Mouse (Mus musculus) gastrocnemius, postnatal 14 days (tissue): ENCODE data around the gene Oaf. TPM values are rescaled to one million over a fixed set of nuclear protein-coding genes. Genes with fewer than 3 reads are reported as not detected.

Source experiments
- DNase-seq: peaks from one replicate; pipeline ENCODE4 v3.0.0; 2021; ENCODE audit warnings: mixed read lengths
- intact Hi-C: fragments of 180-260 bp; cut with DNase I; formaldehyde crosslinking; loops from one replicate; pipeline ENCODE4 v1.15.1; 2025; ENCODE audit warnings: low total_unique reads
- long read RNA-seq, 2 experiments: library from polyadenylated mRNA; stranded (forward); transcript quantifications; one replicate each; pipeline ENCODE4 v2.0.0; 2021
- total RNA-seq, 2 experiments: library from RNA; stranded (reverse); gene quantifications; 2 replicates each; pipeline ENCODE4 v1.2.3; 2021

Oaf gene
- 10 to 100 TPM; 12.0 to 24.9 TPM for total RNA-seq
- long read RNA-seq, experiment 1, transcript Oaf-201 (4 exons, 2,526 nt), result major isoform, 34 of 35 reads
- long read RNA-seq, experiment 1, partial matches to known transcripts, result 0 of 35 reads
- long read RNA-seq, experiment 1, other reads (novel, unspliced or antisense), result 1 of 35 reads
- long read RNA-seq, experiment 2, transcript Oaf-201 (4 exons, 2,526 nt), result major isoform, 26 of 29 reads
- long read RNA-seq, experiment 2, partial matches to known transcripts, result 0 of 29 reads
- long read RNA-seq, experiment 2, other reads (novel, unspliced or antisense), result 3 of 29 reads

- DNase-seq, result peak; percentile 95
- intact Hi-C loops, result no loop called here
Measured at GRCm38 (mm10) chr9:43239712-43240593, at the start of gene Oaf. Gene Oaf, minus strand, starts transcription at chr9:43239911.

- intact Hi-C loops, result loop anchor here (2.0 to 10.0 kb wide), 2 partner anchors 144 to 292 kb away; no protein-coding TSS in a partner anchor
- DNase-seq, result peak; percentile 62
Measured at GRCm38 (mm10) chr9:43286870-43287269, 47.2 kb upstream of the Oaf start.

DNA sequence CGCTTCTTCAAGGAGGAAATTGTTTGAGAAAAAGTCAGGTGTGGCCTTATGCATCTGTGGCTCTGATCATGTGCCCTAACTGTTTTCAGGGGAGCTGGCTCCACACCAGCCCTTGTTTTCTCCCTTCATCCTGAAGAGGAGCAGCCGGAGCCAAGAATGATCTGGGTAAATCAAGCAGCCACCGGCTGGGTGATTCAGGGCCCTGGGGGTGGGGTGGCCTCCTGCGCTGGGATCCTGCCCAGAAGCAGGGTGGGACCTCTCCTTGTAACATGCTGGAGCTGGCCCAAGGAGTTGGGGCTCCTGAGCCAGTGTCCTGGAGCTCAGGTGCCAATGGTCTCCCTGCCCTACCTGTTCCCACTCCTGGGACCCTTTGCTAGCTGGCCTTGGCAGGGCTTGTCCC is 45.6 kb upstream of the Oaf start:
- intact Hi-C loops, result loop anchor here (2.0 to 10.0 kb wide), 2 partner anchors 64 to 290 kb away; no protein-coding TSS in a partner anchor
- no peak for DNase-seq

- intact Hi-C loops, result loop anchor here (2.0 to 10.0 kb wide), 2 partner anchors 63 to 289 kb away; no protein-coding TSS in a partner anchor
- peak; percentile 90 for DNase-seq
Measured at GRCm38 (mm10) chr9:43284284-43284683, 44.6 kb upstream of the Oaf start.

DNA sequence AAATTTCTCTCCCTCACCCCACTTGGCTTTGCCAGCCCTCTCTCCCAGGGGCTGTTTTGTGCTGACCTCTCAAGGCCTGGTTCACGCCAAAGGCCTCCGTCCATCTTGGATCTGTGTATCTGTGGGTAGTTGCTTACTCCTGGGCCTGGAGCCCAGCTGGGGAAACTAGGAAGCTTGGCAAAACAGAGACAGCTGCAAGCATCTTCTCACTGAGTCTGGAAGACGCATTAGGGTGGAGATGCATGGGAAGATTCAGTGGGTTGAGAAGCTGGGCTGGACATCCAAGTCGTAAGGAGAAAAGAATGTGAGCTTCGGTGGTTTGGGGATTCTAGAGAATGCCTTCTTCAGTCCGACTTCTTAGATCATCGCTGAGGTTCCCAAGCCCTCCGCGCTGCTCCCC is 34.0 kb upstream of the Oaf start:
- peak; percentile 58 for DNase-seq

DNA sequence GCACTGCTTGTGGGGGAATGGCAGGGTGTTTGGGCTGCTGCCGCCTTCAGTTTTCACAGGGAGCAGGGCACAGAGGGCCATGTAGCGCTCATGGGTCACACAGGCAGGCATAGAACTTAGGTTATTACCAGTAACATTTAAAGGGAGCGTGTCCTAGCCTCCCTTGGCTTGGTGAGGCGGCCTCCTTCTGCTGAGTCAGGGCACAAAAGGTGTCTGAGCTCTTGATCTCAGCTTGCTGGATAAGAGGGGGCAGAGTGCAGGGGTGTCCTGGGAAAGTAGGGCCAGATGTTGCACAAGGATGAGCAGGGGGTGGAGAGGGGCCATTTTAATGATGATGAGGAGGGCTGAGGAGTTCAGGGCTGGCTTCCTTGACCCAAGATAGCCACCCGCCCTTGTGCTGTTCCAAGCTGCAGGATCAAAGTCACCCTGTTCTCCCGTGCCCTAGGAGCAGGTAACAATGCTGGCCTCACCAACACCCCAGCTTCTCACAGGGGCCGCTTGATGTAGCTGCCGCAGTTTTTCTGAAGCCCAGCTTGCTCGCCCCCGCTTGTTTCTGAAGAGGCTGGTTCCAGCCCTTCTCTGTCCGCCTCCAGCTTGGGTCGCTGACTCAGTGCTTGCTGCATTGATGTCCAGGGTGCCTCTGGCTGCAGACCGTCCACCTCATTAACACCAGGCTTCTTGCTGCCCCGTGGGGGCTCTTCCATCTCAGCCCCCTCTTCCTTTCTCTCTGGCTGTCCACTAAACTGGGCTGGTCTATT is 32.2 kb upstream of the Oaf start:
- intact Hi-C loops, result no loop called here

More for the DNA sequence above, 34.0 kb upstream of the Oaf start:
- intact Hi-C loops, result no loop called here

DNA sequence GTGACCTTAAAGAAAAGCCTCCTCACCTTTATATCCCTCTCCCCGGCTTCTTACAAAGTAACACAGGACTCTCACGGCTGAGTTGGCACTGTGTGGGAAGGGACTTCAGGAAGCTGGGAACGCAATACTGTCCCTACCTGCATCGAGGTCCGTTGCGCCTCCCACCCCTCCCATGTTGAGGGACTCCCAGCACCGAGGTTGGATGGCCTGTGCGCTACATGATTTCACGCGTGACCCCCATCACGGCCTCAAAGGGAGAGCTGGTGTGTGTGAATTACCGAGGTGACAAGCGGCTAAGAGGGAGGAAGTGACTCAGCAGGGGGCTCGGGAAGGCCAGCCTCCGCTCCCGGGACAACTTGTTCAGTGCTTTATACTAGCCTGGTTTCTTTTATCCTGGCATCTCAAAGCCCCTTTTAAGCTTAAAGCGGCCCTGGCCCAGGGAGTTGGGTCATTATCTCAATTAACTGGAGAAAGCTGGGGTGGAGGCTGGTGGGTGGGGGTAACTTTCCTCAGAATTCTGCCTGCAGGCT is 31.1 kb upstream of the Oaf start:
- DNase-seq, result no peak
- intact Hi-C loops, result no loop called here

More for the DNA sequence above, 32.2 kb upstream of the Oaf start:
- no peak for DNase-seq

GRCm38 (mm10) chr9:43269166-43269565 is 29.5 kb upstream of the Oaf start:
- intact Hi-C loops, result no loop called here
- no peak for DNase-seq

GRCm38 (mm10) chr9:43267357-43267756 is 27.6 kb upstream of the Oaf start:
- intact Hi-C loops, result no loop called here
- DNase-seq, result no peak

DNA sequence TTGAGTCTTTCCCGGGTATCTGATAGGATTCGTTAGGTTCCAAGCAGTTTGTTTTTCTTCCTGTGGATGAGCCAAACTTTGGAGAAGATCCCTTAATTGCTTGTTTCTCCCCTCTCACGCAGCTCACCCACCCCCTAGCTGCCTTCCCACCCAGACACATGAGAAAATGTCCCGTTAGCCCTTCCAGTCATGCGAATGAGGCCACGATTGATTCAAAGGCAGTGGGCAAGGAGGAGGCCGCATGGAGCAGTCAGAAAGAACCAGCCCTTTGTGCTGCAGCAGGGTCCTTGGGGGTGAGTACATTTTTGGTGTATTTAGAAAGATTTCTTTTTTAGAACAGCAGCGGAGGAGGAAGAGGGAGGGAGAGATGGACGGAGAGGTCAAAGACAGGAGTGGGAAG is 25.5 kb upstream of the Oaf start:
- DNase-seq, result no peak
- intact Hi-C loops, result no loop called here

- intact Hi-C loops, result no loop called here
Measured at GRCm38 (mm10) chr9:43263946-43264451, 24.3 kb upstream of the Oaf start.

GRCm38 (mm10) chr9:43262811-43263550 is 23.3 kb upstream of the Oaf start:
- DNase-seq, result no peak
- intact Hi-C loops, result no loop called here

More at GRCm38 (mm10) chr9:43263946-43264451, 24.3 kb upstream of the Oaf start:
- peak; percentile 77 for DNase-seq

DNA sequence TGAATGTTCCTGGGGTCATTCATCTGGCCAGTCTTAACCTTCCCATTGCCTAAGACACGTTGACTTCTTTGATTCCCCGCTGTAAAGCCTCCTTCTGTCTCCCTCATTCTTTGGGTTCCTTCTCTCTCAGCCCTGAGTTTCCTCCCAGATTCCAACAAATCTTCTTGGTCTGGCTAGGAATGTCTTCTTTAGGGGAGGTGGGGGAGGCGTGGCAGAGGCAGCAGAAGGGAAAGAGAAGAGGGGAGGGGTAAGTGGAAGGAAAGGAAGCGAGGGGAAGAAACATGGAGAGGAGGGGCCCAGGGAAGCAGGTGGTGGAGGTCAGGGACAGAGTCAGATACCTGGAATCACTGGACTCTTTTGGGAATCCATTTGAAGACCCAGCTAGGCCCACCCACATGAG is 22.7 kb upstream of the Oaf start:
- DNase-seq, result no peak
- intact Hi-C loops, result no loop called here

GRCm38 (mm10) chr9:43261941-43262340 is 22.2 kb upstream of the Oaf start:
- DNase-seq, result no peak
- intact Hi-C loops, result no loop called here

GRCm38 (mm10) chr9:43261124-43261907 is 21.6 kb upstream of the Oaf start:
- intact Hi-C loops, result no loop called here

GRCm38 (mm10) chr9:43260661-43261060 is 20.9 kb upstream of the Oaf start:
- intact Hi-C loops, result no loop called here
- DNase-seq, result no peak

More at GRCm38 (mm10) chr9:43261124-43261907, 21.6 kb upstream of the Oaf start:
- DNase-seq, result no peak

DNA sequence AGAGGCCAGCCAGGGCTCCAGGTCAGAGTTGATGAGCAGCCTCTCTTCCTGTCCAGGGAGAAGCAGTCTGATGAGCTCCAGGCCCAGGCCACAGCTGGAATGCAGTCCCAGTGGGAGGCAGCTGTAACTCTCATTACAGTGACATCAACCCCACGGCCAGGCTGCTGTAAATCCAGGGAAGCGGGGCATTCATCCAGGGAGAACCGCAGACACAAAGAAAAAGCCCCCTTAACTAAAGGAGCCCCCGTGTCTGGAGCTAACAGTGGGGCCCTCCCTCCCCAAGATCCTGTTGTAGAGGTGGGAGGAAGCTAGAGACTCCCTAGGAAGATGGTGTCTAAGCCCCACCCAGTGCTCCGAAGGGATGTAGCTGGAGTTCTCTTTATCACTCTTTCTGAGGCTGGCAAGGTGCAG is 13.6 kb upstream of the Oaf start:
- intact Hi-C loops, result no loop called here

GRCm38 (mm10) chr9:43252790-43253189 is 13.1 kb upstream of the Oaf start:
- intact Hi-C loops, result no loop called here
- DNase-seq, result no peak

More for the DNA sequence above, 13.6 kb upstream of the Oaf start:
- peak; percentile 83 for DNase-seq
